In genomic region chr1:180767541-180768333, GRCm38 (mm10) we compare ENCODE assay signal across 8 mouse cellular contexts. TPM values are rescaled to one million over a fixed set of nuclear protein-coding genes. Genes with fewer than 3 reads are reported as not detected.
DNase-seq lines count a peak whose midpoint lies in the region; ATAC-seq and TF ChIP-seq lines count a peak whose summit lies in the region.

No protein-coding gene starts in this region.

- H3K27ac ChIP-seq in testis, adult 2 months (ENCODE audit: control insufficient read depth, insufficient read depth, low read depth, low read length) = no peak overlapping the region
- peak overlapping the region; percentile 82 for H3K27ac ChIP-seq in hindbrain, embryonic 13.5 days

- TF ChIP-seq CTCF in testis, adult 2 months (IDR thresholded peaks at IDR 0.05; ENCODE audit: control insufficient read depth, insufficient read depth, insufficient replicate concordance, low read depth, low read length) = no peak

- no peaks in the 10 kb centered on the region for H3K9me3 ChIP-seq in hindbrain, embryonic 13.5 days

- peak overlapping the region; percentile 84 for H3K4me3 ChIP-seq in testis, adult 2 months (ENCODE audit: control insufficient read depth, low read depth, low read length)
- peak overlapping the region; percentile 49 for H3K4me3 ChIP-seq in hindbrain, embryonic 13.5 days

- WGBS in hindbrain, embryonic 13.5 days = 15% methylated on average over 10 of the region's 10 CpGs

- no peaks in the 10 kb centered on the region for H3K27me3 ChIP-seq in testis, adult 2 months (ENCODE audit: control insufficient read depth, insufficient read depth, low read length)
- 0 out of 2 replicates have a peak, but pooled peaks cover 4% of the 10 kb centered on the region for H3K27me3 ChIP-seq in hindbrain, embryonic 13.5 days

- no peaks in the 10 kb centered on the region for H3K36me3 ChIP-seq in testis, adult 2 months (ENCODE audit: control insufficient read depth, insufficient read depth, low read length)
- no peaks in the 10 kb centered on the region for H3K36me3 ChIP-seq in hindbrain, embryonic 13.5 days

- H3K4me2 ChIP-seq in hindbrain, embryonic 13.5 days = peak overlapping the region; percentile 68

- TF ChIP-seq POLR2A in testis, adult 2 months (IDR thresholded peaks at IDR 0.05; ENCODE audit: control insufficient read depth, low read depth, low read length) = no peak

- peaks cover 16% of the 10 kb centered on the region for H3K4me1 ChIP-seq in testis, adult 2 months (ENCODE audit: control insufficient read depth, insufficient read depth, low read length)
- H3K4me1 ChIP-seq in hindbrain, embryonic 13.5 days (replicated peaks) = peaks cover 29% of the 10 kb centered on the region

- ATAC-seq in hindbrain, embryonic 13.5 days (ENCODE audit: low FRiP score) = peak; percentile 57

- DNase-seq in cerebellum, adult 8-10 months = peak; percentile 51
- DNase-seq in cerebellum, adult 11-12 months = no peak
- DNase-seq in testis, postnatal 10 days (ENCODE audit: low spot score) = no peak
- DNase-seq in lung, postnatal 36 days = peak; percentile 13
- peak; percentile 27 to 47 for DNase-seq in thymus, postnatal 10 days (ENCODE audit: low spot score in 2 of 2)
- DNase-seq in ovary, postnatal 14 days (ENCODE audit: low spot score) = no peak

- peak overlapping the region; percentile 81 for H3K9ac ChIP-seq in hindbrain, embryonic 13.5 days

RNA-seq across cellular contexts. Expression of gene Acbd3, which starts 41.9 kb away (rescaled TPM):
- 14.9 and 17.6 TPM in 2 replicates for polyA plus RNA-seq in testis, adult 2 months (2012; rRNA removed)
- polyA plus RNA-seq in hindbrain, embryonic 13.5 days (2015; fragmentation: Nextera tagmentation; extraction: Ambion mirVana) = 24.5 and 24.9 TPM in 2 replicates

RNA-seq across cellular contexts. Expression of gene H3f3a, which starts 46.0 kb away (rescaled TPM):
- 538 and 540 TPM in 2 replicates for polyA plus RNA-seq in testis, adult 2 months (2012; rRNA removed)
- polyA plus RNA-seq in hindbrain, embryonic 13.5 days (2015; fragmentation: Nextera tagmentation; extraction: Ambion mirVana) = 3,757 and 3,885 TPM in 2 replicates

Comparison
In these comparisons a context has a peak if more than half of its experiments do, and no peak if none do; other contexts are left out.
1. DNase-seq: peak in cerebellum, adult 8-10 months (single experiment), lung, postnatal 36 days (single experiment) and thymus, postnatal 10 days (2 of 2); none in cerebellum, adult 11-12 months (single experiment), testis, postnatal 10 days (single experiment) and ovary, postnatal 14 days (single experiment).